Comparison of ENCODE assay signal across 16 mouse cellular contexts in genomic region chr8:127261051-127261450, GRCm38 (mm10).
"Had no signal": no experiment of that assay in that cellular context is flagged by ENCODE, and none has a peak within 500 bp of the region (broad histone marks: within the 10 kb centered on the region; RNA-seq: fewer than 3 reads in every experiment).

No protein-coding gene starts in this region.

- DNase-seq: retina, postnatal 1 day; right cerebral cortex, adult 18-20 months; right cerebral cortex, postnatal 14 days; right cerebral cortex, postnatal 25 days; right cerebral cortex, postnatal 4 days; spleen, adult 18-20 months; thymus, adult 18-20 months; thymus, adult 2 months; thymus, postnatal 14 days; thymus, postnatal 25 days; thymus, postnatal 36 days; thymus, postnatal 4 days had no signal

- H3K4me2 ChIP-seq: neural tube, embryonic 13.5 days; neural tube, embryonic 15.5 days; stomach, embryonic 15.5 days had no signal

- H3K27ac ChIP-seq: neural tube, embryonic 13.5 days; neural tube, embryonic 15.5 days; stomach, embryonic 15.5 days; stomach, postnatal 0 days had no signal

- H3K9me3 ChIP-seq: neural tube, embryonic 15.5 days; stomach, embryonic 15.5 days had no signal

- H3K4me3 ChIP-seq: neural tube, embryonic 13.5 days; neural tube, embryonic 15.5 days; stomach, embryonic 15.5 days had no signal

- H3K9ac ChIP-seq: neural tube, embryonic 13.5 days; neural tube, embryonic 15.5 days; stomach, embryonic 15.5 days had no signal

- H3K36me3 ChIP-seq: neural tube, embryonic 13.5 days; neural tube, embryonic 15.5 days; stomach, embryonic 15.5 days had no signal

- H3K27me3 ChIP-seq: neural tube, embryonic 15.5 days; stomach, embryonic 15.5 days had no signal
